Mouse (Mus musculus) cerebellum, adult 18-20 months (tissue): ENCODE results near the gene Pcbp3.

ENCODE experiments used
- DNase-seq, 2 experiments: peaks; one replicate each; pipeline ENCODE4 v3.0.0; 2021

Gene Pcbp3

DNA sequence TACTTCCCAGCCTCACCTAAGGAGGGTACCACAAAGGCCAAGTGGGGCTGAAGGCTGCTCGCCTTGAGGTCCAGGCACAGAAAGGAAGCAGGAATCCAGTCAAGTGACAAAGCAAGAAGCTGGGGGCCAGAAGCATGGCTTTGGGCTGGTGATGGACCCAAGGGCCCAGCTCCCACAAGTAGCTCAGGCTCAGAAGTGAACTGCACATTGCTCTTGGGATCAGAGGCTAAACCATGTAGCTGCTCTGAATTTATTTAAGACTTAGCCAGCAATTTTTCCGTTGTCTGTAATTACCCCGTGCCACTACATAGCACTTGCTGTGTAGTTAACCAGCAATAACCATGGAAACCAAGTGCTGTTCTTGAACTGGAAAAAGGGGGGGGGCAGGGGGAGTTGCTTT is 117.3 kb downstream of the Pcbp3 start:
- no peak for DNase-seq

DNA sequence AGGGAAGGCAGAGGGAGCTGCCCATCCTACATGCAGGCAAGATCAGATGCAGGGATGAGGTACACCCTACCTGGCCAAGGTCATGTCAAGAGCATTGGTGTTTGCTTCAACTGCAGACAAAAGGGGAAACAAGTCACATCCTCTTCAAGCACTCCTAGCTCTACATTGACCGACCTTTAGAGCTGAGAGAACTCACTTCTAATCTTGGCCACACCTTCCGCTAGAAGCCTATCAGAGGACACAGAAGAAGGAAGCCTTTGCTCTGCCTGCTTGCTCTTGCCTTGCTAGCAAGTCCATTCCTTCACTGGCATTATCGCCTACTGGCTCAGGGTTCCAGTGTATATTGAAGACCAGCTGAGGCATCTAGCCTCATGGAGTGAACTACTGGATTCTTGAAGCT is 119.6 kb downstream of the Pcbp3 start:
- no peak for DNase-seq

DNA sequence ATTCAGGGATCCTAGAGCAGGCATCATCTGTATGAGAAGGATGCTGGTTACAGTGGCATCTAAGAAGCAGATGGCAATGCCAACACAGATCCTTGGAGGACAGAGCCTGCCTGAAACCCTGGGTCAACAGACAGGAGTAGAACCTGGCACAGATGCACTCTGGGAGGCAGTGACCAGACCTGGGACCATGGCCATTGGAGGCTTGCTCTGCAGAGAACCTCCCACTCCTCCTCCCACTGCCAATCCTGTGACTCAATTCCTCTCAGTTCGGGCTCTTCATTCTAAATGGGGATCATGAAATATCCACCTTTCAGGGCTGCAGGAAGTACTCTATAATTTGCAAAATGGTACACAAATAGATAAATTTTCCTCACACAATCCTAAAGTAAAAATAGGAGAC is 120.5 kb downstream of the Pcbp3 start:
- DNase-seq, result no peak

DNA sequence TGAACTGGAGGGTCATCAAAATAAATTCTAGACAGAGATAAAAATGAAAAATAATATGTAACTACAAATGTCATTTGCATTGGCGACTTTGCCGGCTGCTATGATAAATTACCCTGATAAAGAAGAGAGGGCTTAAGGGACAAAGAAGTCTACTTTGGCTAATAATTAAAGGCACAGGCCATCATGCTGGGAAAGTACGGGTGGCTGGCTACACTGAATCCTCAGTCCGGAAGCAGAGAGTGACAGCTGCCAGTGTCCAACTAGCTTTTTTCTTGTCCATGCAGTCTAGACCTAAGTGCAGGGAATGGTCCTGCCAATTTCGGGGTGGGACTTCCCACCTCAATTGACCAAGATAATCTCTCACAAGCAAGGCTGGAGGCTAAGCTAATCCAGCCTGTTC is 121.1 kb downstream of the Pcbp3 start:
- DNase-seq, result no peak

DNA sequence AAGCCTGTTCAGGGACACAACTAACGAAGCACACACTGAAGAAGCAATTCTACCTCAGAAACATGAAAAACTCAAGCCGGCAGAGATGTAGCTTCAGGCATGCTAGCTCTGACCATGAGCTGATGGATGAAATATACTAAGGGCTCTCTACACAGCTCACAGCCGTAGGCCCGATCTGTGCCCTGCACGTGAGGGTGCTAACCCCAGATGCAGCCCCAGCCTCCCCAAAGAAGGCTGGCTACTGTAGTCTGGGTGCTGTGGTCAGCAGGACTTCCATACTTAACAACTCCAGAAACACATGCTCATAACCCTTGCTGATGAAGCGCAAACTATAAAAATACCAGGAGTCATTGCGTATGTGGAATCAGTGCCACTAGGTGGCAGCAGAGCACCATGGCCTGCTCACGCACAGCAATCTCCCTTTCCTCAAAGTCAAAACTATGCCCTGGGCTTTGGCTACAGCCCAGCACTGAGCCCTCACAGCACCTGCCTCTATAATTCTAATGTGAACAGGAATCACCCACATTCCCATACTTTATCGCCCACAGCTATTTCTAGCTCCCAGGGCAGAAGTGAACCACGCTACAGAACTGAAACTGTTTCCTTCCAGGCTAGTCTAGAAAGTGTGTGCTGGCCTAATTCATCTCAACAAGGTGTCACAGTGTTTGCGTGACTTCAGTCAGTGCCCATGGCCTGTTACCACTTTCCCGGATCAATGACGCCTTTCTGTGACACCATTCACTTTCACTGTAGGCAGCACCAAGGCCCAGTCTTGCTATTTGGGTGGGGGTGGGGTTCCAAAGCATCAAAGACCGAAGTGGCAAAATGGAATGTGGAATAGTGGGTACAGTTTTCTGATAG is 126.0 kb downstream of the Pcbp3 start:
- peak; percentile 89 to 94 for DNase-seq

DNA sequence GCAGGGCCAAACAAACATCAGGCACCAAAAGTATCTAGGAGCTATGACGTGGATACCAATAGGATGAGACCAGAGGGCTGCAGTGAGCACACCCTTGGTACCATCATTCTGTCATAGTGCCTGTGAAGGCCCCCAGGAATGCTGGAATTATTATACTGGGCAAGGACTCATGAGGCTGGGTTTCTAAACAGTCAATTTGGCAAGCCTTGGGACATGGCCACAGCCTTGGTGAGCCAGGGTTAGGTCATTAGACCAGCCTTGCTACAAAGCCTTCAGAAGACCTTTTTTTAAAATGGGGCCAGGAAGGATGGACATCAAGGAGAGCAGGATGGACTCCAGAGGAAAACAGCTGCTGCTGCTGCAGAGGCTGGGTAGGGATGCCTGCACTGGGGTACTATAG is 128.8 kb downstream of the Pcbp3 start:
- no peak for DNase-seq

DNA sequence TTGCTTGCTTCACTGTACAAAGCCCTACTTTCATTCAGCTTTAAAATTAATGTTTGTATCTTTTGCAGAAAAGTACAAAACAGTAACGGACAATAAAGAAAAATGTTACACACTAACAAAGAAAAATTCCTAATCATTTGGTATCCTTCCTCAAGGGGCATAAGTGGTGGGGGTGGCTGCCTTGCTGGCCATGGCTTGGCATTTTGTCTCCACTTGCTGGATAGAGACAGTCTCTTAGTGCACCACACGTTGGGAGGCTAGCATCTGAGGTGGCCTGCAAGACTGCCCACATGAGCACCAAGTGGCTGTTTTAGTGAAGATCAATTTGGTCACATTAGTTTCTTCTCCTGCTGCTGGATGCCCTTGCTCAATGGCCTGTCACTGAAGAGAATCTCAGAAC is 129.8 kb downstream of the Pcbp3 start:
- no peak for DNase-seq

DNA sequence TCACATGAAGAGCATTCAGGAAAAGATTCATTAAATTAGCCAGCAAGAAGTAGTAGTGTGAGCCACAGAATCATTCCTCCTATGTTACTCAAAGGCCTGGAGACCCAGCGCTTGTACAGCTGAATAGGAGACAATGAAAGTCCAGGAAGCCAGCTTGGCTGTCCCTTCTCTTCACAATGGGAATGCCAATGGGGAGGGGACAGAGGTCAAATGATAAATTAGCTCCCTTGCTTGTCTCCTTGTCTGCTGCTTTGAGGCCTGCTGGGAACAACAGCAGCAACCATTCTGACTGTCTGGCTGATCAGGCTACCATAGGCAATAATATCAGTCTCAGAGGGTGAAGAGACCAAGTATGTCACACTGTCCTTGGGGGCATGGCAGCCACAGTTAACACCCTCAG is 130.5 kb downstream of the Pcbp3 start:
- no peak for DNase-seq

DNA sequence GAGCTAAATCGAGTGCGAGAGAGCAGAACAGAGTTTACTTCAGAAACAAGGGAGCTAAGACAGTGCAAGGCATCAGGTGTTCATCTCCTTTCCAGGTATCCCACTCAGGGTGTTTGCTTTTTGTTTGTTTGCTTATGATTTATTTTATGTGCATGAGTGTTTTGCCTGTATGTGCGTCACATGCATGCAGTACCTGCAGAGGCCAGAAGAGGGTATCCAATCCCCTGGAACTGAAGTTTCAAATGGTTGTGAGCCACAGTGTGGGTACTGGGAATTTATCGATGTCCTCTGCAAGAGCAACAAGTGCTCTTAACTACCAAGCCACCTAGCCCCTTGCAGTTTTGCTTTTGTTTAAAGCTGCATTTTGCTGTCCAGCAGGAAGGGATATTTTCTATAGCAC is 132.8 kb downstream of the Pcbp3 start:
- DNase-seq, result no peak

DNA sequence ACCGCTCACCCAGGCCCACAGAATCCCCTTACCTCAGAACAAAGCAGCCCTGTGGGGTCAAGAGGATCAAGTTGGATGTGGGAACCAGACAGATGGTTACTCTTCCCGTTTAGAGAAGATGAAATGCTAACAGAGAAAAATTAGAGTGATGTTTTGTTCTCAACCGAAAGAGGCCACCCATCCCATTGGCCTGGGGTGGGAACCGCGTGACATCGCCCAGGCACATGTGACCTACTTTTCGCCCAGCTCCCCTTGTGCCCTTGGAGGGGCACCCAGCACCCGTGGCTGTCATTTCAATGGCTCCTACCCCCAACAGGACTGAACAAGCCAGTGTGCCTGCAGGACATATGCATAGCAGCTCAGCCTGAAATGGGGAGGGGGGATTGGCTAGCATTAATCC is 139.0 kb downstream of the Pcbp3 start:
- no peak for DNase-seq

DNA sequence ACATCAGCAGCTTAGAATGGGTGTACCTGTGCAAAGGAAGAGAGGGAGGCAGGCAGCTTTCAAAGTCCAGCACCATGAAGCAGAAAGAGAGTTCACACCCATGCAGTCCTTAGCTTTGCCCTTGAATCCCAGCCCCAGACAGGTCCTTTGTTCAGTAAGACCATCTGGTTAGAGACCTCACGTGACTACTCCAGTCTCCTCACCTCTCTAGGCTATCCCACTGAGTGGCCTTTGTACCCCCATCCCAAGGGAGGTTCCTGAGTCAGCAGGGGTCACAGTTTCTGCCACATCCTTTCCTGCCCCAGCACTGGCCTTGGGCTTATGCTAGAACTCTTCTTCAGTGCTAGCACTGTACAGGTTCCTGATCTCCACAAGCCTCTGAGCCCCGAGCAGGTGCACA is 142.4 kb downstream of the Pcbp3 start:
- no peak for DNase-seq

DNA sequence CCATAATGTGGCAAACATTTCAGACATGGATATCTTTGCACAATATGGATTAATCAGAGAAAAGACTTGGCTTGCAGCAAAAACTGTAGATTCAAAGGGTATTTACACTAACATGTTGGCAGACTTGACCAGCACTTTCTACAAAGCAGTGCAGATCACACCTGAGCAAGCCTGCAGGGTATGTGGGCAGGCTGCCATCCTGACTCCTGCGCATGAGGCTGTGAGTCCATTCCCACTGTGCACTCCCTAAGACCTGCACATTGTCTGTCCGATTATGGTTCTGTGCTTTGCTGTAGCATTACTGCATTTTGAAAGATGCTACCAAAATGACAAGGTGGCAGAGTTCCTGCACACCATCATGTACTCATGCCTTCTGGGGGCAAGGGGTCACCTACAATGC is 143.3 kb downstream of the Pcbp3 start:
- DNase-seq, result peak; percentile 65 to 74

DNA sequence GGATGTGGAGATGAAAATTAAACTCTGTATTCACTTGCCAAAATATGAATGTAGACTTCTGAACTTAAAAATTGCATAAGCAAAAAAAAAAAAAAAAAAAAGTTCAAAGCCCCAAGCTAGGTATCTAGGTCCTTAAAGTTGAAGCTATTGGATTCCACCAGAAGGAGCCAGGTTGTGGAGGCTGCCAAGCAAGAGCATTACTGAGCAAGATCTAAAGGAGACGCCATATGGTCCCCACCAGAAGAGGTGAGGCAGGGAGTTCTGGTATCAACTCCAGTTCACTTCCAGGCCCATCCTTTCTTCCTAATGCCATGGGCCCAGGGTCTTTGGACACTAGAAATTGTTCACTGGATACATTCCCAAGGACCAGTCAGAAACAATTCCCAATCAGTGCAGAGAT is 144.8 kb downstream of the Pcbp3 start:
- DNase-seq, result peak; percentile 35 to 41

DNA sequence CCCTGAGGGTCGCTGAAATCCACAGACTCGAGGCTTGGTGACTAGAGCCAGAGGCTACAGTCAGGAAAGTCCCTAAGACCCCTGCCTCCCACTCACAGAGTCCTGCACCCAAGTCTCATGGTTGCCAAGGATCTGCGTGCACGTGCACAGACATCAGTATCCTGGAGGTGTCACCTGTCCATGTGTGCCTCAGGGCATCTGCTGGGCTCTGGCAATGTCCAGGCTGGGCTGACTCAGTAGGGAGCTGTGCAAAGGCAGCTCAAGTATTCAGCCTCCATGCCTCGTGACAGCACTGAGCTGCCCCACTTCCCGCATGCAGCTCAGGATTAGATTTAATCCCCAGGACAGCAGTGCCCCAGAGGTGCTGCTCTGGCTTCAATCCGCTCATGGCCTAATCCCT is 145.3 kb downstream of the Pcbp3 start:
- peak; percentile 57 to 61 for DNase-seq

DNA sequence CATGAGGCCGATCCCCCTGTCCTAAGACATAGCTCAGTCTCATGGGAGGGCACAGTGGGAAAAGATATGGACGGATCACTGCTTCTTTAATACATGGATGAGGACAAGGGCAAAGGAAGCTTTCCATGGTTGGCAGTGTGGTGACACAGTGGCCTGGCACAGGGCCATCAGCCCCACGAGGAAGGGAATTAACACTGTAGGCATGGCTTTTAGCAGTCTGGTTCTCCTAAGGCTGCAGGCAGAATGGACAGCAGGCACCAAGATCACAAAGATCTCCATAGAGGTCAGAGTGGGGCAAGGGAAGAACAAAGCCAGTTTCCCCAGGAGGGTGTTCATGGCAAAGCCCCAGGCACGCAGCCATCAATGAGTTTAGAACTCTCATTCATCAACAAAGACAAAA is 146.2 kb downstream of the Pcbp3 start:
- peak; percentile 64 to 72 for DNase-seq

DNA sequence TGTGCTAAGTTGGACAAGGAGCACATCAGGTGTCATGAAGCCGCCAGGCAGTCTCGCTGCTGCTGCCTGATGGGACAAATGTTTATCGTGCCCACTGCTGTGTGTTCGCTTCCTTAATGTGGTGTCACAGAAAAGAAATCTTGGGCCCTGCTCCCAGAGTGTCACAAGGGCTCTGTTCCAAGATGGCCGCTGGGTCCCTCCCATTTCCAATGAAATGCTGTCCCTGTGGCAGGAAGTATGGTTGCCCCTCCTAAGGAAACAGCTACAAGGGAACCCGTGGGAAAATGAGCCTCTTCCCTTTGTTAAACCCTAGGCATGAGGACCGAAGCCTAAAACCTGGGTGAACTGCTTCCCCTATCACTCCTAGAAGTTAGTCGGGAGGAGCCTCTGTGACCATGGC is 146.9 kb downstream of the Pcbp3 start:
- DNase-seq, result no peak

DNA sequence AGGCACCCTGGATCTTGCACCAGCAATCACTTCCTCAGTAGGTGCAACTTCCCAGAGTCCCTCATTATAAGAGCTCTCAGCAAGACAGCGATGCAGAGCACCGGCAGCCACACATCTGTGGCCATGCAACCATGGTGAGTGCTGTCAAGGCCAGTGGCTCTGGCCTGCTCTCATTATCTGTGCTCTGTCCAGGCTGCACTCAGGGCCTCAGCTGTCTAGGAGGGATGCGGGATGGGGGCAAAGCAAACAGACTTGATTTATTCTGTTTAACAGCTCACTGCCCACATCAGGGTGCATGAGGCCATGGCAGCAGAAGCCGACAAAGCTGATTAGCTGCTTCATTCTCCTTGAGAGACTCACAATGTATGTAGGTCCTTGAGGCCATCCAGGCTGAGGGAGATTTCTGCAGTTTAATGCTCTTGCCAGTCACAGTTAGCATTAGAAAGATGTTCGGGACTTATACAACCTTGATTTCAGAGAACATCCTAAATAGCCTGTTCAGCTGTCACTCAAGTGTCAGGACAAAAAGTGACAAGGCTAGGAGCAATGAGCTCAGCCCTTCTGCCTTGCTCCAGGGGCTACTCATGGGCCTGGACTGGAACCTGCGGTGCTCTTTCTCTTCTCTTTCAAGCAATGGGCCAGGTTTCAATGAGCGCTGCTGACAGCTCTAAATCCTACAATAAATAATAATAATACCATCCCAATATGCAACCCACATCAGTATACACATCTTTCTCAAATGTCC is 151.6 kb downstream of the Pcbp3 start:
- DNase-seq, result peak in 1 of 2 experiments; percentile 27

DNA sequence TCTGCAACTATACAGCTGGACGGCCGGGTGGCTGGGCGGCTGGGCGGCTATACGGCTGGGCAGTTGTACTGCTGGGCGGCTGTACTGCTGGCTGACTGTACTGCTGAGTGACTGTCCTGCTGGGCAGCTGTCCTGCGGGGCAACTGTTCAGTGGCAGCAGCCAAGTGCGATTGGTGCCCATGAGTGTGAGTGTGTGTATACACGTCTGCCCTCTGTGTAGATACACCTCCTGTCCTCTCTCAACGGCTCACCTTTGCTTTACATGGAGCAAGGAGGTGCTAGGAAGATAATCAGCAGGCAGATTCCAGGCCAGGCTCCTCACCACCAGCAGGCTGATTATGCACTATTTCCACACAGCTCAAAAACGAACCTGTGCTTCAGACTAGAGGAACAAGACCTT is 152.2 kb downstream of the Pcbp3 start:
- peak; percentile 53 to 55 for DNase-seq

DNA sequence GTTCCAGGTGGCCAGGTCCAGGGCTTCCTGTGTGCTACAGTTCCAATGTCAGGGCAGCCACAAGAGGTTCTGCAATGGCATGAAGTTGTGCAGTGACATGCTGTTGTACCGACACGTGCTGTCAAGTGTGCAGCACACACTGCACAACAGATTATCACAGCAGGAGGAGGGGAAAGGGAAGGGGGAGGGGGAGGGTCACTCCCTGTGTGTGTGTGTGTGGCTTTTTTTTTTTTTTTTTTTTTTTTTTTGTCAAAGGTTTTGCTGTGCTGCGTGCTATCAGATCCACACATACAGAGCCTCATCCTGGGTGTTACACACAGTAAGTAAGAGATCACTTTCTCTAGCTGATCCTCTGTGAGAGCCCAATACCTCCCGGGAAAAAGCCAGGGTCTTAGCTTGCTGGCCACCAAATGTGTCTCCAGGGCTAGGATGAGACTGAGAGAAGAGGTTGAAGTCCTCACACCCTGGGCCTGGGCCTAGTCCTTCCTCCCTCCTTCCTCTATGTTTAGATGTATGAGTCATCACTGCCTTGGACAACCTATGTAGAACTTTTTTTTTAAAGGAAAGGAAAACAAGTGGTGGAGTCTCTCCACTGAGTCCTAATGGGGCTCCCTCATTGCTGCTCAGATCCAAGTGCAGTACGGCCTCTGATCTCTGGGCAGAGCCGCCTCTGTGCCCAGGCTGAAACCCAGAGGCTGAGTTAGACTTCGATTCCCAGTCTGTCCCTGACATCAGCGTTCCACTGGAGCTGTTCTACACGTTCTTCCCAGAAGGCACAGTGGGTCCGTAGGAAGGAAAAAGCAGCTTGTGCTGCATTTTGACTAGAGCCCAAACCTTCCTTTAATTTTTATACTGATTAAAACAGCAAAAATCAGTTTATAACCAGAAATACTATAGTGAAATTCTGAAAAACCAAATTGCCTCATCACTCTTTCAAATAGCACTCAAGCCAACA is 153.0 kb downstream of the Pcbp3 start:
- peak in 1 of 2 experiments; percentile 44 for DNase-seq

DNA sequence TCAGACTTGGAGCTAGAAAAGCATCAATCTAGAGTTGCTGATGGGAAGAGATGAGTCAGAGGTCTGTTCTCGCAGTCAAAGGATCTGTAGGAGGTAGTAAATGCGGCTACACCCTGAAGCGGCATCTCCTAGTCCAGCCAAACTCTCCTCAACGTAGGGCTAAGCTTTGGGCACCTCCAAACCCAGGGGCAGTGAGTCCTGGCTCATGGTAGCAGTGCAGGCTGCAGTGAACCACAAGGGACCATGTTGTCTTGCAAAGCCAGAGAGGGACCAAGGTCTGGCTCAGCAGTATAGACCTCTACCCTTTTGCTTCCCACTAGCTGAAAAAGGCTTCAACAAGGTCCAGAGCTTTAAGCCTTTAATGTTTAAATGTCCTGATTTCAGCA is 159.2 kb downstream of the Pcbp3 start:
- DNase-seq, result peak in 1 of 2 experiments; percentile 63

DNA sequence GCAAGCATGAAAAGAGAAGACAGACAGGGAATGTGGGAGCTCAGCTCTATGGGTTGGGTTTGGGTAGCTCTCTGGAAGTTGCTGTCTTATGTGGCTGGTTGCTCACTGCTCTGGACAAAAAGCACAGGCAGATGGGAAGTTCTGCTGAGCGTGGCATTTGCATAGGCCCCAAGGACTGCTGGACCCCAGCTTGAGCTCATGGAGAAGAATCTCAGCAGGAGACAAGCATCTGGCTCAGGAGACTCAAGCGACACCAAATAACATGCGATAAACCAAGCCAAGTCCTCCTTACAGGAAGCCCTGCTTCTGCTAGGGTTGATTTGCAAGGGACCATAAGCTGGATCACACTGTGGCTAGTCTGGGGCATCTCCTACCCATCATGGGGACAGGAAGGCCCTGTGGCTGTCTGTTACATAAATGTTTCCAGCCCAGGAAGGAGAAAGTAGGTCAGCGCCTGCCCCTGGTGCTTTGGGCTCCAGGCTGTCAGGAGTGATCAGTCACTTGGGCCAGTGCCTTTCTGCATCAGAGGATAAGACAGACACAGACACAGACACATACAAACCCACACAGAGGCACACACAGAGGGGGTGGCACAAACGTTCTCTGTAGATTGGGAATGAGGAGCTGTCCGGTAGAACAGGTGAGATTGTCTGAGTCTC is 159.7 kb downstream of the Pcbp3 start:
- DNase-seq, result peak; percentile 86 to 94

DNA sequence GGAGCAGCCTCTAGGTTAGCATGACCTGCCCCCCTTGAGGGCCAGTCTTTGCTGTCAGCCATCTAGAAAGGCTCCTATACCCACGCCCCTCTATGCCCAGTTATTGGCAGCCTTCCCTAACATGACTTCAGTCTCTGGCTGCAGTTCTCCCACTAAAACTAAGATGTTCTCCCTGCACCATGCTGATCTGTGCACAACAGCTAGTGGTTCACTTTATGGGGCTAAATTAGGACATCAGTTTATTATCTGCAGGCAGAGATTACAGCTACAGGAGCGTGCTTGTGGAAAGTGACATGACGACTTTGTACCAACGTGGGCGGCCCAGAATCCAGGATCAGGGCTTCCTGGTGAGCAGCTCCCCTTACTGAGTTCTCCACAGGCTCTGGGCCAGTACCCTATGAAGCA is 160.4 kb downstream of the Pcbp3 start:
- peak; percentile 41 to 53 for DNase-seq
